Mouse (Mus musculus) intestine, embryonic 16.5 days (tissue): ENCODE results near the gene Arih2. TPM values are rescaled to one million over a fixed set of nuclear protein-coding genes. Genes with fewer than 3 reads are reported as not detected.
A peak's percentile ranks its signal among the peaks of the same experiment; 100 is the strongest.

Source experiments
- ATAC-seq: fragments of 200-750 bp; cut with Nextera tagmentation; 2 replicates; pipeline ENCODE4 v1.8.0; 2017; ENCODE audit warnings: moderate TSS enrichment, moderate library complexity
- H3K27ac ChIP-seq: fragments of 300-500 bp; sonication (generic); 2 replicates; pipeline ENCODE4 v1.5.1; 2014; ENCODE audit warnings: mild to moderate bottlenecking, low read length
- H3K27me3 ChIP-seq: fragments of 300-500 bp; sonication (generic); replicated peaks from 2 replicates; pipeline ENCODE4 v1.6.1; 2014; ENCODE audit warnings: low read length, control low read depth, mixed read lengths; ENCODE audit not compliant: control insufficient read depth, insufficient read depth
- H3K36me3 ChIP-seq: fragments of 300-500 bp; sonication (generic); 2 replicates; pipeline ENCODE4 v1.6.1; 2014; ENCODE audit warnings: low read length, control low read depth; ENCODE audit not compliant: control insufficient read depth, insufficient read depth
- H3K4me1 ChIP-seq: fragments of 300-500 bp; sonication (generic); 2 replicates; pipeline ENCODE4 v1.6.1; 2014; ENCODE audit warnings: low read length, control low read depth, mixed read lengths; ENCODE audit not compliant: control insufficient read depth, insufficient read depth
- H3K4me2 ChIP-seq: fragments of 300-500 bp; sonication (generic); 2 replicates; pipeline ENCODE4 v1.6.1; 2014; ENCODE audit warnings: low read depth, low read length, control low read depth
- H3K4me3 ChIP-seq: fragments of 300-500 bp; sonication (generic); 2 replicates; pipeline ENCODE4 v1.5.1; 2014; ENCODE audit warnings: mild to moderate bottlenecking, low read length
- H3K9ac ChIP-seq: fragments of 300-500 bp; sonication (generic); 2 replicates; pipeline ENCODE4 v1.6.1; 2014; ENCODE audit warnings: low read depth, low read length
- H3K9me3 ChIP-seq: fragments of 300-500 bp; sonication (generic); 2 replicates; pipeline ENCODE4 v1.6.1; 2016; ENCODE audit warnings: low read length, control low read depth; ENCODE audit not compliant: control insufficient read depth
- WGBS: fragments of 180-500 bp; shearing (Covaris S2); extraction: QIAGEN DNeasy Blood & Tissue Kit; methylation state at CpG from one replicate; pipeline ENCODE4 v1.1.7; 2014; 5-methylcytosine and 5-hydroxymethylcytosine counted together
- polyA plus RNA-seq: library from polyadenylated mRNA; unstranded; fragments of >200 nt; fragmentation: Nextera tagmentation; extraction: Ambion mirVana; gene quantifications from 2 replicates; pipeline ENCODE4 v1.2.1, GENCODE M21; 2015

Gene Arih2
- polyA plus RNA-seq, 1 experiment from 2014 or later: 42.9 TPM

- Histone ChIP-seq H3K4me1 (peaks cover 39% of the 10 kb centered on the region), H3K27me3 (no peaks in the 10 kb centered on the region), H3K36me3 (no peaks in the 10 kb centered on the region), H3K4me3 (no peak overlapping the region), H3K27ac (no peak overlapping the region), H3K4me2 (no peak overlapping the region), H3K9me3 (no peaks in the 10 kb centered on the region), H3K9ac (no peak overlapping the region)
- no peak for ATAC-seq
- WGBS: 80% methylated on average over 9 of the region's 9 CpGs
Observed at GRCm38 (mm10) chr9:108688451-108688850, 39.3 kb upstream of the Arih2 start.

- Histone ChIP-seq H3K4me2 (no peak overlapping the region), H3K9me3 (no peaks in the 10 kb centered on the region), H3K27me3 (no peaks in the 10 kb centered on the region), H3K4me1 (peaks cover 33% of the 10 kb centered on the region), H3K27ac (no peak overlapping the region), H3K9ac (no peak overlapping the region), H3K36me3 (no peaks in the 10 kb centered on the region), H3K4me3 (no peak overlapping the region)
- WGBS: 70% methylated on average over 2 of the region's 2 CpGs
- no peak for ATAC-seq
Observed at GRCm38 (mm10) chr9:108687686-108688085, 38.5 kb upstream of the Arih2 start.

- peaks cover 33% of the 10 kb centered on the region for H3K4me1 ChIP-seq
- no peak overlapping the region for H3K4me2 ChIP-seq
- no peak for ATAC-seq
- no peak overlapping the region for H3K27ac ChIP-seq
- H3K9me3 ChIP-seq: no peaks in the 10 kb centered on the region
- H3K36me3 ChIP-seq: no peaks in the 10 kb centered on the region
- 81% methylated on average over 6 of the region's 6 CpGs for WGBS
- H3K4me3 ChIP-seq: no peak overlapping the region
- no peak overlapping the region for H3K9ac ChIP-seq
- H3K27me3 ChIP-seq: no peaks in the 10 kb centered on the region
Observed at GRCm38 (mm10) chr9:108687181-108687580, 38.0 kb upstream of the Arih2 start.

- ATAC-seq: peak; percentile 39; the same call in 1 of the 2 replicates
- H3K9me3 ChIP-seq: no peaks in the 10 kb centered on the region
- WGBS: 44% methylated on average over 4 of the region's 4 CpGs
- H3K4me3 ChIP-seq: no peak overlapping the region
- H3K4me2 ChIP-seq: no peak overlapping the region
- H3K27ac ChIP-seq: peak overlapping the region; percentile 49
- peaks cover 30% of the 10 kb centered on the region for H3K4me1 ChIP-seq
- H3K9ac ChIP-seq: no peak overlapping the region
- no peaks in the 10 kb centered on the region for H3K36me3 ChIP-seq
- H3K27me3 ChIP-seq: no peaks in the 10 kb centered on the region
Observed at GRCm38 (mm10) chr9:108686475-108686887, 37.3 kb upstream of the Arih2 start.

- H3K4me2 ChIP-seq: no peak overlapping the region
- ATAC-seq: no peak
- no peak overlapping the region for H3K9ac ChIP-seq
- no peaks in the 10 kb centered on the region for H3K36me3 ChIP-seq
- no peaks in the 10 kb centered on the region for H3K9me3 ChIP-seq
- no peak overlapping the region for H3K4me3 ChIP-seq
- WGBS: 93% methylated on average over 15 of the region's 15 CpGs
- H3K27me3 ChIP-seq: no peaks in the 10 kb centered on the region
- no peak overlapping the region for H3K27ac ChIP-seq
- H3K4me1 ChIP-seq: no peaks in the 10 kb centered on the region
Observed at GRCm38 (mm10) chr9:108680026-108680425, 30.8 kb upstream of the Arih2 start.

- Histone ChIP-seq H3K9me3 (peaks cover 6% of the 10 kb centered on the region), H3K4me2 (no peak overlapping the region), H3K9ac (no peak overlapping the region), H3K4me3 (no peak overlapping the region), H3K27ac (no peak overlapping the region), H3K4me1 (no peaks in the 10 kb centered on the region), H3K36me3 (peaks cover 15% of the 10 kb centered on the region), H3K27me3 (no peaks in the 10 kb centered on the region)
- ATAC-seq: no peak
- WGBS: 56% methylated on average over 2 of the region's 2 CpGs
Observed at GRCm38 (mm10) chr9:108673151-108673550, 24.0 kb upstream of the Arih2 start.

- ATAC-seq: peak; percentile 48; the same call in 1 of the 2 replicates
Observed at GRCm38 (mm10) chr9:108669875-108670274, 20.7 kb upstream of the Arih2 start.

GRCm38 (mm10) chr9:108662660-108663059, 13.5 kb upstream of the Arih2 start:
- Histone ChIP-seq H3K4me1 (peaks cover 9% of the 10 kb centered on the region), H3K36me3 (no peaks in the 10 kb centered on the region), H3K27me3 (no peaks in the 10 kb centered on the region), H3K4me3 (peak overlapping the region; percentile 69), H3K9ac (peak overlapping the region; percentile 77), H3K4me2 (peak overlapping the region; percentile 52), H3K27ac (peak overlapping the region; percentile 62; the same call in 1 of the 2 replicates), H3K9me3 (no peaks in the 10 kb centered on the region)
- peak; percentile 52 for ATAC-seq
- WGBS: 21% methylated on average over 6 of the region's 6 CpGs

More at GRCm38 (mm10) chr9:108669875-108670274, 20.7 kb upstream of the Arih2 start:
- Histone ChIP-seq H3K36me3 (peaks cover 15% of the 10 kb centered on the region), H3K9me3 (peaks cover 6% of the 10 kb centered on the region), H3K4me2 (no peak overlapping the region), H3K27ac (no peak overlapping the region), H3K4me3 (no peak overlapping the region), H3K27me3 (no peaks in the 10 kb centered on the region), H3K9ac (no peak overlapping the region), H3K4me1 (no peaks in the 10 kb centered on the region)
- 63% methylated on average over 8 of the region's 8 CpGs for WGBS

GRCm38 (mm10) chr9:108661677-108662612, 12.8 kb upstream of the Arih2 start, which contains the start of gene Slc25a20:
Gene Slc25a20, plus strand, starts transcription at chr9:108662088.
- no peaks in the 10 kb centered on the region for H3K36me3 ChIP-seq
- peak within 1 kb of the TSS; percentile 62; the same call in 1 of the 2 replicates for H3K27ac ChIP-seq

More at GRCm38 (mm10) chr9:108661677-108662612, 12.8 kb upstream of the Arih2 start, which contains the start of gene Slc25a20:
- no peaks in the 10 kb centered on the region for H3K27me3 ChIP-seq
- peak; percentile 95 for ATAC-seq
- H3K9me3 ChIP-seq: no peaks in the 10 kb centered on the region
- peaks cover 9% of the 10 kb centered on the region for H3K4me1 ChIP-seq
- WGBS: 3% methylated on average over 35 of the region's 37 CpGs
- H3K4me2 ChIP-seq: peak within 1 kb of the TSS; percentile 52
- H3K4me3 ChIP-seq: peak within 1 kb of the TSS; percentile 69
- peak within 1 kb of the TSS; percentile 77 for H3K9ac ChIP-seq
